Mouse (Mus musculus) MEL (cell line): Measurements from ENCODE around the gene Ptpn1. TPM values are rescaled to one million over a fixed set of nuclear protein-coding genes. Genes with fewer than 3 reads are reported as not detected.

ENCODE experiments used
- DNase-seq: peaks from one replicate; pipeline ENCODE4 v3.0.0; 2011; ENCODE audit warnings: low read depth, low spot score
- H3K27ac ChIP-seq: 2 replicates; pipeline ENCODE4 v1.5.1; 2012; ENCODE audit warnings: low read depth, mild to moderate bottlenecking, control low read depth, low read length, moderate library complexity; ENCODE audit not compliant: control insufficient read depth
- H3K27me3 ChIP-seq, 2 experiments: fragments of 150-350 bp in 1 of 2; sonication (generic) in 1 of 2; 2 replicates each; pipeline ENCODE4 v1.6.1; 2012; ENCODE audit warnings: low read length in 2 of 2, mild to moderate bottlenecking in 2 of 2, improper control_type of control experiment in 1 of 2, moderate library complexity in 1 of 2; ENCODE audit not compliant: insufficient read depth in 2 of 2, control insufficient read depth in 1 of 2
- H3K36me3 ChIP-seq, 2 experiments: 2 replicates each; pipeline ENCODE4 v1.6.1; 2012 to 2014; ENCODE audit warnings: low read length in 2 of 2, improper control_type of control experiment in 1 of 2, inconsistent platforms in 1 of 2, mild to moderate bottlenecking in 1 of 2; ENCODE audit not compliant: insufficient read depth in 2 of 2, control insufficient read depth in 1 of 2
- H3K4me1 ChIP-seq, 2 experiments: fragments of 150-350 bp in 1 of 2; sonication (generic) in 1 of 2; 2 replicates each; pipeline ENCODE4 v1.6.1; 2012; ENCODE audit warnings: low read length in 2 of 2, improper control_type of control experiment in 1 of 2, mild to moderate bottlenecking in 1 of 2; ENCODE audit not compliant: insufficient read depth in 2 of 2, control insufficient read depth in 1 of 2
- H3K4me3 ChIP-seq, 2 experiments: fragments of 150-350 bp in 1 of 2; sonication (generic) in 1 of 2; 2 replicates each; pipeline ENCODE4 v1.5.1; 2012; ENCODE audit warnings: low read depth in 2 of 2, low read length in 2 of 2, mild to moderate bottlenecking in 2 of 2, moderate library complexity in 2 of 2, control low read depth in 1 of 2, improper control_type of control experiment in 1 of 2; ENCODE audit not compliant: control insufficient read depth in 1 of 2, insufficient read depth in 1 of 2
- H3K79me2 ChIP-seq: 2 replicates; pipeline ENCODE4 v1.6.1; 2012; ENCODE audit warnings: mild to moderate bottlenecking, low read length, moderate library complexity; ENCODE audit not compliant: control insufficient read depth, poor library complexity, insufficient read depth
- H3K9ac ChIP-seq: 2 replicates; pipeline ENCODE4 v1.6.1; 2012; ENCODE audit warnings: low read depth, mild to moderate bottlenecking, control low read depth, low read length, moderate library complexity; ENCODE audit not compliant: control insufficient read depth, poor library complexity, severe bottlenecking
- H3K9me3 ChIP-seq: fragments of 150-350 bp; sonication (generic); replicated peaks from 2 replicates; pipeline ENCODE4 v1.6.1; 2012; ENCODE audit warnings: mild to moderate bottlenecking, low read length, improper control_type of control experiment, moderate library complexity; ENCODE audit not compliant: insufficient read depth
- CHD1 ChIP-seq: IDR thresholded peaks from 2 replicates; pipeline ENCODE4 v1.6.1; 2012; ENCODE audit warnings: low read depth, mild to moderate bottlenecking, inconsistent platforms, low read length, improper control_type of control experiment
- CHD2 ChIP-seq: IDR thresholded peaks from 2 replicates; pipeline ENCODE4 v1.6.1; 2011; ENCODE audit warnings: low read length, improper control_type of control experiment
- E2F4 ChIP-seq: IDR thresholded peaks from 2 replicates; pipeline ENCODE4 v1.6.1; 2011; ENCODE audit warnings: low read depth, low read length, improper control_type of control experiment, borderline replicate concordance
- ETS1 ChIP-seq: IDR thresholded peaks from 2 replicates; pipeline ENCODE4 v1.6.1; 2012; ENCODE audit warnings: low read depth, mild to moderate bottlenecking, inconsistent platforms, low read length, improper control_type of control experiment, moderate library complexity
- GABPA ChIP-seq: IDR thresholded peaks from 2 replicates; pipeline ENCODE4 v1.6.1; 2012; ENCODE audit warnings: low read depth, mild to moderate bottlenecking, inconsistent platforms, low read length, improper control_type of control experiment, moderate library complexity
- HCFC1 ChIP-seq: IDR thresholded peaks from 2 replicates; pipeline ENCODE4 v1.6.1; 2012; ENCODE audit warnings: low read depth, mild to moderate bottlenecking, inconsistent platforms, low read length, improper control_type of control experiment, moderate library complexity
- JUND ChIP-seq: IDR thresholded peaks from 2 replicates; pipeline ENCODE4 v1.6.1; 2011; ENCODE audit warnings: low read depth, mild to moderate bottlenecking, improper control_type of control experiment, low read length
- KAT2A ChIP-seq: conservative IDR thresholded peaks from 2 replicates; pipeline ENCODE4 v1.6.1; 2012; ENCODE audit warnings: low read depth, low read length, improper control_type of control experiment, inconsistent platforms
- MAX ChIP-seq: IDR thresholded peaks from 2 replicates; pipeline ENCODE4 v1.6.1; 2011; ENCODE audit warnings: low read length, improper control_type of control experiment
- MEF2A ChIP-seq: IDR thresholded peaks from 2 replicates; pipeline ENCODE4 v1.6.1; 2014; ENCODE audit warnings: low read depth, mild to moderate bottlenecking, inconsistent platforms, low read length, improper control_type of control experiment; ENCODE audit not compliant: poor library complexity, insufficient replicate concordance, severe bottlenecking; ENCODE audit errors: extremely low read depth
- MYB ChIP-seq: IDR thresholded peaks from 2 replicates; pipeline ENCODE4 v1.6.1; 2011; ENCODE audit warnings: mild to moderate bottlenecking, low read depth, low read length, improper control_type of control experiment
- NELFE ChIP-seq: IDR thresholded peaks from 2 replicates; pipeline ENCODE4 v1.6.1; 2011; ENCODE audit warnings: low read depth, low read length, improper control_type of control experiment
- NRF1 ChIP-seq: IDR thresholded peaks from 2 replicates; pipeline ENCODE4 v1.6.1; 2014; ENCODE audit warnings: low read depth, mild to moderate bottlenecking, inconsistent platforms, low read length, improper control_type of control experiment, moderate library complexity; ENCODE audit not compliant: poor library complexity, insufficient read depth, severe bottlenecking
- POLR2A ChIP-seq, 2 experiments: IDR thresholded peaks; 2 replicates each; pipeline ENCODE4 v1.6.1; 2011 to 2012; ENCODE audit warnings: low read length in 2 of 2, mild to moderate bottlenecking in 2 of 2, control low read depth in 1 of 2, improper control_type of control experiment in 1 of 2, low read depth in 1 of 2, moderate library complexity in 1 of 2; ENCODE audit not compliant: control insufficient read depth in 1 of 2, insufficient read depth in 1 of 2, poor library complexity in 1 of 2
- POLR2AphosphoS5 ChIP-seq: IDR thresholded peaks from 2 replicates; pipeline ENCODE4 v1.6.1; 2012; ENCODE audit warnings: low read depth, borderline replicate concordance, mild to moderate bottlenecking, inconsistent platforms, low read length, moderate library complexity, mixed read lengths
- RAD21 ChIP-seq: IDR thresholded peaks from 2 replicates; pipeline ENCODE4 v1.6.1; 2011; ENCODE audit warnings: mild to moderate bottlenecking, low read depth, low read length, improper control_type of control experiment
- TCF12 ChIP-seq: IDR thresholded peaks from 2 replicates; pipeline ENCODE4 v1.6.1; 2014; ENCODE audit warnings: low read depth, mild to moderate bottlenecking, inconsistent platforms, low read length, improper control_type of control experiment, moderate library complexity
- UBTF ChIP-seq: IDR thresholded peaks from 2 replicates; pipeline ENCODE4 v1.6.1; 2012; ENCODE audit warnings: low read depth, mild to moderate bottlenecking, inconsistent platforms, low read length, improper control_type of control experiment, moderate library complexity, borderline replicate concordance; ENCODE audit not compliant: insufficient read depth
- USF1 ChIP-seq: IDR thresholded peaks from 2 replicates; pipeline ENCODE4 v1.6.1; 2014; ENCODE audit warnings: low read depth, mild to moderate bottlenecking, inconsistent platforms, low read length, improper control_type of control experiment, moderate library complexity
- USF2 ChIP-seq, 2 experiments: IDR thresholded peaks; 2 replicates each; pipeline ENCODE4 v1.6.1; 2011 to 2012; ENCODE audit warnings: improper control_type of control experiment in 2 of 2, low read length in 2 of 2, borderline replicate concordance in 1 of 2, inconsistent platforms in 1 of 2, low read depth in 1 of 2, mild to moderate bottlenecking in 1 of 2; ENCODE audit not compliant: insufficient read depth in 1 of 2
- ZC3H11A ChIP-seq: IDR thresholded peaks from 2 replicates; pipeline ENCODE4 v1.6.1; 2012; ENCODE audit warnings: low read depth, mild to moderate bottlenecking, inconsistent platforms, low read length, improper control_type of control experiment
- ZKSCAN1 ChIP-seq: IDR thresholded peaks from 2 replicates; pipeline ENCODE4 v1.6.1; 2012; ENCODE audit warnings: low read depth, mild to moderate bottlenecking, inconsistent platforms, low read length, improper control_type of control experiment, moderate library complexity
- ZMIZ1 ChIP-seq: IDR thresholded peaks from 2 replicates; pipeline ENCODE4 v1.6.1; 2012; ENCODE audit warnings: low read depth, mild to moderate bottlenecking, inconsistent platforms, low read length, improper control_type of control experiment, moderate library complexity
- polyA plus RNA-seq, 2 experiments: library from polyadenylated mRNA; stranded (reverse) in 1 of 2; unstranded in 1 of 2; fragments of >175 nt in 1 of 2; fragments of >200 nt in 1 of 2; gene quantifications; 2 replicates each; pipeline versions ENCODE4 v1.2.1 to v1.2.4; 2012; ENCODE audit warnings: low replicate concordance in 2 of 2, low read depth in 1 of 2; ENCODE audit not compliant: insufficient read length in 2 of 2, insufficient read depth in 1 of 2, missing spikeins in 1 of 2
- total RNA-seq: library from RNA; depleted of rRNA; stranded (reverse); fragments of 300-350 nt; gene quantifications from 2 replicates; pipeline ENCODE4 v1.2.3, GENCODE M21; 2012

Ptpn1 gene
- total and polyA plus RNA-seq, 3 experiments: 55.3 to 62.9 TPM; not detected in 1

- H3K9me3 ChIP-seq: no peaks in the 10 kb centered on the region
- no peak for TF ChIP-seq ZC3H11A
- TF ChIP-seq USF1: no peak
- TF ChIP-seq MEF2A: no peak
- TF ChIP-seq NELFE: no peak
- no peak for TF ChIP-seq ZMIZ1
- no peak for TF ChIP-seq MYB
- no peak for TF ChIP-seq CHD2
- no peak for TF ChIP-seq NRF1
- TF ChIP-seq E2F4: no peak
- no peak for TF ChIP-seq CHD1
- no peak for TF ChIP-seq ZKSCAN1
- no peak for TF ChIP-seq POLR2A (IDR thresholded peaks at IDR 0.05; ENCODE audit: control insufficient read depth in 1 of 2, insufficient read depth in 1 of 2, low read depth in 1 of 2, low read length in 2 of 2, poor library complexity in 1 of 2)
- TF ChIP-seq UBTF: no peak
- no peak for TF ChIP-seq USF2 (IDR thresholded peaks at IDR 0.05; ENCODE audit: borderline replicate concordance in 1 of 2, insufficient read depth in 1 of 2, low read depth in 1 of 2, low read length in 2 of 2)
- no peaks in the 10 kb centered on the region for H3K4me1 ChIP-seq
- no peak overlapping the region for H3K9ac ChIP-seq
- H3K4me3 ChIP-seq: no peak overlapping the region
- no peaks in the 10 kb centered on the region for H3K79me2 ChIP-seq
- peaks cover 0 to 5% of the 10 kb centered on the region in 2 experiments; a peak in 3 of 4 replicates for H3K27me3 ChIP-seq
- H3K27ac ChIP-seq: no peak overlapping the region
- no peak for DNase-seq
- H3K36me3 ChIP-seq: no peaks in the 10 kb centered on the region
Measured at GRCm38 (mm10) chr2:167911511-167911910, 20.3 kb upstream of the Ptpn1 start.

GRCm38 (mm10) chr2:167919081-167919480 lies 12.8 kb upstream of the Ptpn1 start:
- H3K36me3 ChIP-seq: no peaks in the 10 kb centered on the region
- no peaks in the 10 kb centered on the region for H3K27me3 ChIP-seq
- H3K79me2 ChIP-seq: no peaks in the 10 kb centered on the region
- no peak for DNase-seq
- no peak overlapping the region for H3K4me3 ChIP-seq
- peaks cover 0 to 4% of the 10 kb centered on the region in 2 experiments; a peak in 1 of 4 replicates for H3K4me1 ChIP-seq
- TF ChIP-seq GABPA (no peak), TCF12 (no peak), UBTF (no peak), POLR2AphosphoS5 (no peak), JUND (no peak), MEF2A (no peak), RAD21 (no peak), MAX (no peak), HCFC1 (no peak), NRF1 (no peak), ETS1 (no peak), CHD1 (no peak), KAT2A (no peak)
- TF ChIP-seq, all 39 proteins: peak for 0
- Histone ChIP-seq H3K9ac (no peak overlapping the region), H3K9me3 (no peaks in the 10 kb centered on the region), H3K27ac (no peak overlapping the region)
